Mouse (Mus musculus): ENCODE results near the gene M1ap. TPM values are rescaled to one million over a fixed set of nuclear protein-coding genes. Genes with fewer than 3 reads are reported as not detected.

The M1ap gene
- total and polyA plus RNA-seq, 2 experiments: 0.17 TPM; not detected in 1

DNA sequence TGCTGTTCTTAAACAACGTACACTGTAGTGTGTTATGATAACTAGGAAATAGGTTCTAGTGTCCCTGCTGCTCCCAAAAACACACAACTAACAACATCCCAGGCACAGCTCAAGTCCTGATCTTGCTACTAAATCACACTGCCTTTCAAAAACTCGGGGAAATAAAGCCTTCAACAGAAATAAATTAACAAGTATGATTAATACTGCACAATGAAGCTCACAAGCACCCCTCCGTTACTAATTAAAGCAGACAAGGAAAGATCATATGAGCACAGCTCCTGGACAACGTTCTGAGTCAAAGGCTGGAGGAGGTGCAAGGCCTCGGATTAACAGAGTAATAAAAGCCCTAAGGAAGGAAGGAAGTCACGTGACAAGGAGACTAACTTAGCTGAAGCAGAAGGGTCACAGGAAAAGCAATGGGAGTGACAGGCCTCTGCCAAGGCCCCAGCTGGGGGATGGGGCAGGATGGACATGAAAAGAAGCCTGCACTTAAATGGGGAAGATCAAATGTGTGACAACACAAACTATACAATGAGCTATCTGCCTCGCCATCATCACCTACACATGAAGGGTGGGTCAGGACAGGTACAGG is 50.9 kb downstream of the M1ap start:
- H3K27ac ChIP-seq (replicated peaks; ENCODE audit: insufficient read depth, low read depth, low read length): peak overlapping the region; percentile 75
- no peak overlapping the region; the same call in 1 of the 2 replicates for H3K9ac ChIP-seq (ENCODE audit: low read depth, low read length)
- TF ChIP-seq POLR2A (IDR thresholded peaks at IDR 0.05; ENCODE audit: extremely low read depth, insufficient read depth, low read length): no peak
- no peak for TF ChIP-seq CTCF (IDR thresholded peaks at IDR 0.05; ENCODE audit: low read depth, low read length)
- peaks cover 2% of the 10 kb centered on the region; the same call in 1 of the 2 replicates for H3K4me1 ChIP-seq (ENCODE audit: control insufficient read depth, insufficient read depth, low read length)
- H3K4me3 ChIP-seq (ENCODE audit: insufficient read depth, low read depth, low read length): no peak overlapping the region
- no peaks in the 10 kb centered on the region for H3K36me3 ChIP-seq (ENCODE audit: control insufficient read depth, insufficient read depth, low read length)
- WGBS: 64% methylated on average over 7 of the region's 7 CpGs
- H3K27me3 ChIP-seq (ENCODE audit: control insufficient read depth, insufficient read depth, low read length): no peaks in the 10 kb centered on the region
- DNase-seq (ENCODE audit: extremely low read depth, low read depth, low spot score): peak; percentile 47
- no peaks in the 10 kb centered on the region for H3K79me2 ChIP-seq (ENCODE audit: control insufficient read depth, insufficient read depth, low read length)

- peak; percentile 4 for DNase-seq (ENCODE audit: extremely low read depth, low read depth, low spot score)
- WGBS: 81% methylated on average over 4 of the region's 4 CpGs
- H3K36me3 ChIP-seq (ENCODE audit: control insufficient read depth, insufficient read depth, low read length): no peaks in the 10 kb centered on the region
- H3K27ac ChIP-seq (replicated peaks; ENCODE audit: insufficient read depth, low read depth, low read length): peak overlapping the region; percentile 75; the same call in 1 of the 2 replicates
- H3K4me1 ChIP-seq (ENCODE audit: control insufficient read depth, insufficient read depth, low read length): peaks cover 2% of the 10 kb centered on the region; the same call in 1 of the 2 replicates
- H3K79me2 ChIP-seq (ENCODE audit: control insufficient read depth, insufficient read depth, low read length): no peaks in the 10 kb centered on the region
- H3K4me3 ChIP-seq (ENCODE audit: insufficient read depth, low read depth, low read length): no peak overlapping the region
- no peaks in the 10 kb centered on the region for H3K27me3 ChIP-seq (ENCODE audit: control insufficient read depth, insufficient read depth, low read length)
- TF ChIP-seq CTCF (IDR thresholded peaks at IDR 0.05; ENCODE audit: low read depth, low read length) (0 out of 2 replicates have a peak, but pooled peaks have one; percentile 1), POLR2A (IDR thresholded peaks at IDR 0.05; ENCODE audit: extremely low read depth, insufficient read depth, low read length) (no peak)
- no peak overlapping the region for H3K9ac ChIP-seq (ENCODE audit: low read depth, low read length)
These were observed 51.6 kb downstream of the M1ap start for GRCm38 (mm10) chr6:82998326-82998725.

GRCm38 (mm10) chr6:82999986-83000385 is 53.3 kb downstream of the M1ap start:
- Histone ChIP-seq H3K79me2 (ENCODE audit: control insufficient read depth, insufficient read depth, low read length) (no peaks in the 10 kb centered on the region), H3K4me3 (ENCODE audit: insufficient read depth, low read depth, low read length) (no peak overlapping the region), H3K36me3 (ENCODE audit: control insufficient read depth, insufficient read depth, low read length) (no peaks in the 10 kb centered on the region), H3K9ac (ENCODE audit: low read depth, low read length) (no peak overlapping the region), H3K27ac (replicated peaks; ENCODE audit: insufficient read depth, low read depth, low read length) (no peak overlapping the region), H3K4me1 (ENCODE audit: control insufficient read depth, insufficient read depth, low read length) (peaks cover 2% of the 10 kb centered on the region), H3K27me3 (ENCODE audit: control insufficient read depth, insufficient read depth, low read length) (no peaks in the 10 kb centered on the region)
- 86% methylated on average over 8 of the region's 8 CpGs for WGBS
- TF ChIP-seq CTCF (IDR thresholded peaks at IDR 0.05; ENCODE audit: low read depth, low read length) (no peak), POLR2A (IDR thresholded peaks at IDR 0.05; ENCODE audit: extremely low read depth, insufficient read depth, low read length) (no peak)
- no peak for DNase-seq (ENCODE audit: extremely low read depth, low read depth, low spot score)

DNA sequence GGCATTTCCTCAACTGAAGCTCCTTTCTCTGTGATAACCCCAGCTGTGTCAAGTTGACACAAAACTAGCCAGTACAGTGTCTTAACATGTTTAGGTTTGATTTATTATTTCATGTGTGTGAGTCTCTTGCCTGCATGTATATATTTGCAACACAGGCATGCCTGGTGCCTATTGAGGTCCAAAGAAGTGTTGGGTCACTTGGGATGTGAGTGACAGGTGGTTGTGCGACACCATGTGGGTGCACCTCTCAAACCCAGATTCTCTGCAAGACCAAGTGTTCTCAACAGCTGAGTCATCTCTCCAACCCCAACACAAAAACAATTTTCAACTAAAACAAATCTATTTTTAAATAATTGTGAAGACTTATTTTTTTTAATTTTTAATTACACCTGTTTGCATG is 56.4 kb downstream of the M1ap start:
- H3K27ac ChIP-seq (replicated peaks; ENCODE audit: insufficient read depth, low read depth, low read length): no peak overlapping the region
- 95% methylated on average over 1 of the region's 1 CpGs for WGBS
- H3K9ac ChIP-seq (ENCODE audit: low read depth, low read length): no peak overlapping the region

DNA sequence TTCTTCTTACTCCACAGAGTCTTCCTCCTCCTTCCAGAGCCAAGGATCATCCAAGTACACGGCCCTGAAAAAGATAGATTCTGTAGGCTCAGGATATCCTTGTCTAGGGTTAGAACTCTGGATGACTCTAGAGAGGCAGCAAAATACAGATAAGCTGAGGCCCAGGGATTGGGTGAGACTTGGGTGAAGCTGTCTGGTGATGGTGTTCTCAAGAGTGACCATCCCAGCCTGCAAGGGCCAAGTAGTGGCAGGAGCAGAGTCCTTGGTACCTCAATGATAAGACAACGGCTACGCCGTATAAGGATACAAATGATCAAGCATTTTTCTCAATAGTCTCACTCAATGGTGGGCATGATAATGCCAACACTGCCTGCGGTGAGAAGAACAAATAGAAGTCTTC is 57.1 kb downstream of the M1ap start:
- no peak overlapping the region for H3K4me3 ChIP-seq (ENCODE audit: insufficient read depth, low read depth, low read length)
- H3K27me3 ChIP-seq (ENCODE audit: control insufficient read depth, insufficient read depth, low read length): no peaks in the 10 kb centered on the region
- H3K36me3 ChIP-seq (ENCODE audit: control insufficient read depth, insufficient read depth, low read length): no peaks in the 10 kb centered on the region
- H3K4me1 ChIP-seq (ENCODE audit: control insufficient read depth, insufficient read depth, low read length): peaks cover 2% of the 10 kb centered on the region
- H3K27ac ChIP-seq (replicated peaks; ENCODE audit: insufficient read depth, low read depth, low read length): no peak overlapping the region
- no peaks in the 10 kb centered on the region for H3K79me2 ChIP-seq (ENCODE audit: control insufficient read depth, insufficient read depth, low read length)
- TF ChIP-seq CTCF (IDR thresholded peaks at IDR 0.05; ENCODE audit: low read depth, low read length) (no peak), POLR2A (IDR thresholded peaks at IDR 0.05; ENCODE audit: extremely low read depth, insufficient read depth, low read length) (no peak)
- no peak overlapping the region for H3K9ac ChIP-seq (ENCODE audit: low read depth, low read length)
- DNase-seq (ENCODE audit: extremely low read depth, low read depth, low spot score): no peak
- 89% methylated on average over 5 of the region's 5 CpGs for WGBS

More for the DNA sequence above, 56.4 kb downstream of the M1ap start:
- no peak overlapping the region for H3K4me3 ChIP-seq (ENCODE audit: insufficient read depth, low read depth, low read length)
- no peaks in the 10 kb centered on the region for H3K27me3 ChIP-seq (ENCODE audit: control insufficient read depth, insufficient read depth, low read length)
- no peak for TF ChIP-seq CTCF (IDR thresholded peaks at IDR 0.05; ENCODE audit: low read depth, low read length)
- DNase-seq (ENCODE audit: extremely low read depth, low read depth, low spot score): no peak
- H3K79me2 ChIP-seq (ENCODE audit: control insufficient read depth, insufficient read depth, low read length): no peaks in the 10 kb centered on the region
- no peaks in the 10 kb centered on the region for H3K36me3 ChIP-seq (ENCODE audit: control insufficient read depth, insufficient read depth, low read length)
- H3K4me1 ChIP-seq (ENCODE audit: control insufficient read depth, insufficient read depth, low read length): peaks cover 2% of the 10 kb centered on the region

DNA sequence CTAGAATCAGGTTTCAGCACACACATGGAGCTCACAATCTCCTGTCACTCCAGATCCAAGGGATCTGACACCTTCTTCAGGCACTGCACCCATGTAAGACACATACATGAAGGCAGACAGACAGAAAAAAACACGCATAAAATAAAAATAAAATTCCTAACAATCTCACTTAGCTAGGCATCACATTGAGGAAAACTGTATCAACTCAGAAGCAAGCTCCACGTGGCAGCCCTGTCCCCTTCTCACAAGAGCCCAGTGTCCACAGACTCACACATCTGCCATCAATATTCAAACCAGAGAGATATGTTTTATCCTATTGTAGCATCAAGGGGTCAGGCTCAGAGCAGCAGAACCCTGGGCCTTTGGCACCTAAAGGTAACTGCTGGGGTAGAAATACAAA is 57.6 kb downstream of the M1ap start:
- Histone ChIP-seq H3K27me3 (ENCODE audit: control insufficient read depth, insufficient read depth, low read length) (no peaks in the 10 kb centered on the region), H3K79me2 (ENCODE audit: control insufficient read depth, insufficient read depth, low read length) (no peaks in the 10 kb centered on the region), H3K9ac (ENCODE audit: low read depth, low read length) (no peak overlapping the region), H3K4me3 (ENCODE audit: insufficient read depth, low read depth, low read length) (no peak overlapping the region), H3K4me1 (ENCODE audit: control insufficient read depth, insufficient read depth, low read length) (peaks cover 2% of the 10 kb centered on the region), H3K27ac (replicated peaks; ENCODE audit: insufficient read depth, low read depth, low read length) (peak overlapping the region; percentile 22; the same call in 1 of the 2 replicates), H3K36me3 (ENCODE audit: control insufficient read depth, insufficient read depth, low read length) (no peaks in the 10 kb centered on the region)
- TF ChIP-seq CTCF (IDR thresholded peaks at IDR 0.05; ENCODE audit: low read depth, low read length) (no peak), POLR2A (IDR thresholded peaks at IDR 0.05; ENCODE audit: extremely low read depth, insufficient read depth, low read length) (no peak)
- 76% methylated on average over 2 of the region's 2 CpGs for whole genome bisulfite sequencing
- DNase-seq (ENCODE audit: extremely low read depth, low read depth, low spot score): no peak
